Mouse (Mus musculus) erythroblast, adult 5-6 weeks (primary cell): Measurements from ENCODE around the gene Grtp1. TPM values are rescaled to one million over a fixed set of nuclear protein-coding genes. Genes with fewer than 3 reads are reported as not detected.

Experiments used
- ATAC-seq: replicated peaks from 2 replicates; pipeline ENCODE4 v1.8.0; 2016; ENCODE audit warnings: moderate number of reproducible peaks, mild to moderate bottlenecking, moderate TSS enrichment, inconsistent platforms; ENCODE audit not compliant: poor library complexity, low FRiP score, severe bottlenecking
- total RNA-seq, 2 experiments: library from RNA; stranded (forward) in 1 of 2; stranded (reverse) in 1 of 2; fragments of 150-400 nt in 1 of 2; fragments of 200-764, 138-1000 nt in 1 of 2; gene quantifications; 2 replicates each; pipeline versions ENCODE4 v1.2.3 to v1.2.4; 2015 to 2017; ENCODE audit warnings: low replicate concordance in 2 of 2

The Grtp1 gene
- total RNA-seq, 2 experiments from 2014 or later, result 1.6 to 6.3 TPM

- peak; percentile 85 for ATAC-seq
These were observed 68.2 kb downstream of the Grtp1 start for GRCm38 (mm10) chr8:13132220-13132619.

- ATAC-seq, result no peak
These were observed 75.5 kb downstream of the Grtp1 start for GRCm38 (mm10) chr8:13124897-13125296.

- no peak for ATAC-seq
These were observed 77.5 kb downstream of the Grtp1 start for GRCm38 (mm10) chr8:13122887-13123421.

Other genes with a start within 250 kb of the Grtp1 start
- not detected in 2 replicates for gene F7, start 174.6 kb downstream of the Grtp1 start, total RNA-seq (2015; ENCODE audit: low replicate concordance)
- gene F7, start 174.6 kb downstream of the Grtp1 start, total RNA-seq (2017; ENCODE audit: low replicate concordance), result not detected in 2 replicates
- gene F10, start 163.3 kb downstream of the Grtp1 start, total RNA-seq (2015; ENCODE audit: low replicate concordance), result 0.77 and 17.6 TPM in 2 replicates
- 15.5 and 20.8 TPM in 2 replicates for gene F10, start 163.3 kb downstream of the Grtp1 start, total RNA-seq (2017; ENCODE audit: low replicate concordance)
- not detected in 2 replicates for gene Proz, start 139.7 kb downstream of the Grtp1 start, total RNA-seq (2015; ENCODE audit: low replicate concordance)
- gene Proz, start 139.7 kb downstream of the Grtp1 start, total RNA-seq (2017; ENCODE audit: low replicate concordance), result not detected in 2 replicates
- gene Pcid2, start 95.2 kb downstream of the Grtp1 start, total RNA-seq (2015; ENCODE audit: low replicate concordance), result 7.5 and 8.6 TPM in 2 replicates
- 7.8 and 12.1 TPM in 2 replicates for gene Pcid2, start 95.2 kb downstream of the Grtp1 start, total RNA-seq (2017; ENCODE audit: low replicate concordance)
- 390 and 405 TPM in 2 replicates for gene Cul4a, start 95.0 kb downstream of the Grtp1 start, total RNA-seq (2015; ENCODE audit: low replicate concordance)
- 552 and 664 TPM in 2 replicates for gene Cul4a, start 95.0 kb downstream of the Grtp1 start, total RNA-seq (2017; ENCODE audit: low replicate concordance)
- gene Lamp1, start 41.5 kb downstream of the Grtp1 start, total RNA-seq (2015; ENCODE audit: low replicate concordance), result 101 and 131 TPM in 2 replicates
- 103 and 130 TPM in 2 replicates for gene Lamp1, start 41.5 kb downstream of the Grtp1 start, total RNA-seq (2017; ENCODE audit: low replicate concordance)
- gene Adprhl1, start 53.5 kb upstream of the Grtp1 start, total RNA-seq (2015; ENCODE audit: low replicate concordance), result not detected in 2 replicates
- gene Adprhl1, start 53.5 kb upstream of the Grtp1 start, total RNA-seq (2017; ENCODE audit: low replicate concordance), result 0.43 TPM in 1 of 2 replicates, not detected in the other
- 0.42 and 9.2 TPM in 2 replicates for gene Dcun1d2, start 87.5 kb upstream of the Grtp1 start, total RNA-seq (2015; ENCODE audit: low replicate concordance)
- 4.2 and 5.4 TPM in 2 replicates for gene Dcun1d2, start 87.5 kb upstream of the Grtp1 start, total RNA-seq (2017; ENCODE audit: low replicate concordance)
- gene Tmco3, start 87.6 kb upstream of the Grtp1 start, total RNA-seq (2015; ENCODE audit: low replicate concordance), result 7.1 and 12.3 TPM in 2 replicates
- 6.1 and 9.4 TPM in 2 replicates for gene Tmco3, start 87.6 kb upstream of the Grtp1 start, total RNA-seq (2017; ENCODE audit: low replicate concordance)
- 90.5 and 105 TPM in 2 replicates for gene Tfdp1, start 138.1 kb upstream of the Grtp1 start, total RNA-seq (2015; ENCODE audit: low replicate concordance)
- gene Tfdp1, start 138.1 kb upstream of the Grtp1 start, total RNA-seq (2017; ENCODE audit: low replicate concordance), result 73.9 and 76.0 TPM in 2 replicates
- gene Atp4b, start 196.2 kb upstream of the Grtp1 start, total RNA-seq (2015; ENCODE audit: low replicate concordance), result not detected in 2 replicates
- not detected in 2 replicates for gene Atp4b, start 196.2 kb upstream of the Grtp1 start, total RNA-seq (2017; ENCODE audit: low replicate concordance)
- gene Grk1, start 204.5 kb upstream of the Grtp1 start, total RNA-seq (2015; ENCODE audit: low replicate concordance), result not detected in 2 replicates
- gene Grk1, start 204.5 kb upstream of the Grtp1 start, total RNA-seq (2017; ENCODE audit: low replicate concordance), result 0.28 and 0.34 TPM in 2 replicates
- not detected in 2 replicates for gene Tmem255b, start 234.6 kb upstream of the Grtp1 start, total RNA-seq (2015; ENCODE audit: low replicate concordance)
- not detected in 2 replicates for gene Tmem255b, start 234.6 kb upstream of the Grtp1 start, total RNA-seq (2017; ENCODE audit: low replicate concordance)